Mouse (Mus musculus) right cerebral cortex, adult 2 months (tissue): Measurements from ENCODE around the gene Prrt1.
A peak's percentile ranks its signal among the peaks of the same experiment; 100 is the strongest.

Source experiments
- DNase-seq, 2 experiments: peaks; one replicate each; pipeline ENCODE4 v3.0.0; 2021 to 2022; ENCODE audit warnings: low spot score in 2 of 2

Gene Prrt1

DNA sequence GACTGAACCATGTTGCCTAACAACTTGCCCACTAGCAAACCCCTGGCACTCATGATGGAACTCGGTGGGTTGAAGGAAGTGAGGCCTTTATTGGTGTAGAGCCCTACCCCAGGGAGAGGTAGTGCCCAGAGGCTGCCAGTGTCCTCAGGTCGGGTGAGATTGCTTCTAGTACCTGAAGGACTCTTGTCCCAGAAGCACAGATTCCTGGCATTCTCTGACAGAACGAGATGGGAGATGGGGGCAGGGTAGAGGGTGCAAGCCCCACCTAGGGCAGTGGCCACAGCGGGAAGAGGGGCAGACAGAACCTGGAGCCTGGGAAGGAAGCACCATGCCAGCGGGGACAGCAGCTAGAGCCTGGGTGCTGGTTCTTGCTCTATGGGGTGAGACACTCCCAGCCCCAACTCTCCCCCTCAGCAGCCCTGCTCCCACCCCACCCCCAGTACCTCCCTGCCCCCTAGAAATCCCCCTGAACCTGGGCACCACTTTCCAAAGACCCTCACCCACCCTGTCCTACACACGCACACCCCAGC, 31.7 kb upstream of the Prrt1 start, which contains the start of gene Ager:
Ager (plus strand) TSS at position 297 of the 530 bp plus-strand sequence.
- no peak for DNase-seq

DNA sequence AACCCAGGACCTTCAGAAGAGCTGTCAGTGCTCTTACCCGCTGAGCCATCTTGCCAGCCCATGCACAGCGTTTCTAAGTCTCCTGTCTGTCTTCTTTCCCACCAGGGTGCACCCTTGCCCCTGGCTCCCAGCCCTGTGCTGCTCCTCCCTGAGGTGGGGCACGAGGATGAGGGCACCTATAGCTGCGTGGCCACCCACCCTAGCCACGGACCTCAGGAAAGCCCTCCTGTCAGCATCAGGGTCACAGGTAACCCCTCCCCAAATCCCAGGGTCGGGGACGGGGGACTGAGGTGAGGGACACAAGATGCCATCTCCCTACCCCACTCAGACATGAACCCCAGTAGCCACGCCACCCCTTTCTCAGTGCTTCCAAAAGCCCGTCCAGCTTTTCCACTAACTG, 29.4 kb upstream of the Prrt1 start:
- no peak for DNase-seq

- no peak for DNase-seq
Observed at GRCm38 (mm10) chr17:34601796-34602195, 27.5 kb upstream of the Prrt1 start.

DNA sequence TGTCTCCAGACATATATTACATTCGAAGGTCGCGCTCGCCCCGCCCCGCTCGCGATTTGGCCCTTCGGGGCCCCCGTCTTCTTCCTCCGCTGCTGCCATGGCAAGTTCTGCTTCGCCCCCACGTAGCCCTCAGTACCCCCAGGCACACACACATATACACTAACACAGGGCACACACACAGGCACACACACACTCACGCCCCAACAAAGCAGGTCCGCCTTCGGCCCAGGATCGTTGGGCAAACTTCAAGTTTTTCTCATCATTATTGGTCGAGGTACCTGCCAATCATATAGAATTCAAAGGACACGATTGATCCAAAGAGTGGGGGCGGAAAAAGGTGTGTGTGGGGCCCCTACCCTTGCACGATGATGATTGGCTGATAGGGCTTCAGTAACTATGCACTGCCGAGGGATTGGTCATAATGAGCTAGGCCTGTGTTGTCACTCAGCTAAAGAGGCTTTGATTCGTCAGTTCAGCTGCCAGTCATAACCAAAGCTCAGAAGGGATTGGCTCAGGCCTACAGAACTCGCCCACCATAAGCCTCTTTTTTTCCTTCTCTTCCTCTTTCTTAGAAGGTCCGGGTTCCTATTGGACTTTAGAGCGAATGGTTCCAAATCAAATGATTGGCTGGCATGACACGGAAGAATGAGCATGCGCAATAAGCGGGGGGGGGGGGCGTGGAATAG, 25.8 kb upstream of the Prrt1 start, which contains the start of gene Rnf5:
Rnf5 (minus strand) TSS at position 316 of the 686 bp plus-strand sequence.
- DNase-seq, result peak; percentile 99 to 100

GRCm38 (mm10) chr17:34604061-34604508, 25.2 kb upstream of the Prrt1 start, which contains the start of gene Agpat1:
Agpat1 (plus strand) TSS chr17:34604262.
- DNase-seq, result peak; percentile 95 to 97

GRCm38 (mm10) chr17:34604511-34605237, 24.7 kb upstream of the Prrt1 start:
- DNase-seq, result no peak

DNA sequence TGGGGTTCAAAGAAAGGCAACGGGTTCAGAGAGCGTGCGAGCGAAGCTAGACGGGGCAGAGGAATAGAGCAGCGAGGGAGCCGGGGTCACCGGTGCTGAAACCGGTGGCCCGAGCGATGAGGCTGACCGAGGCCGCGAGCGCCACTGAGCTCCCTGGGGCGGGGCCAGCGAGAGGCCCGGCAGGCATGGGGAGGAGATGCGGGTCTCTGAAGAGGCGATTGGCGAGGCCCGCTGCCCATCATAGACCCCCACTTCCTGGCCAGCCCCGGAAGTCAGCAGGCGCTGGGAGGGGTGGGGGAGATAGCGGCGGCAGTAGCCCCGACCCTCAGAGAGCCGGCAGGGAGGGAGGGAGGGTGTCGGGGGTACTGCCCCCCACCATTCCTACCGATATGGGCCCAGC, 23.7 kb upstream of the Prrt1 start:
- peak; percentile 99 for DNase-seq

GRCm38 (mm10) chr17:34606186-34607039, 22.9 kb upstream of the Prrt1 start:
- DNase-seq, result no peak

DNA sequence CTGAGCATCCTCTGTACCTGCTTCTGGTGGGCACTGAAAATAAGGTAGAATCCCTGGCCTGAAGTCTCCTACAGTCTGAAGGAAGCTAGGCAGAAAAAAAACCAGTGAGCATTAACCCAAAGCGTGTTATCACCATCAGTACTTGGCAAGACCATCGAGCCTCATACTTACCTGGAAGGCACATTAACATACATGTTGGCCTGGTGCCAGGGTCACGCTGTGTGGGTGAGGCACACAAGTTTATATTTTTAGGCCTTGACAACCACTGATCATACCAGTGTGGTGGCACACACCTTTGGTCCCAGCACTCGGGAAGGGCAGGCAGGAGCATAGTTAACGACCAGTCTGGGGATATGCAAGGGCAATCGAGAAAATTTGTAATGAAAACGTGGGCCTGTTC, 21.3 kb upstream of the Prrt1 start:
- DNase-seq, result no peak

DNA sequence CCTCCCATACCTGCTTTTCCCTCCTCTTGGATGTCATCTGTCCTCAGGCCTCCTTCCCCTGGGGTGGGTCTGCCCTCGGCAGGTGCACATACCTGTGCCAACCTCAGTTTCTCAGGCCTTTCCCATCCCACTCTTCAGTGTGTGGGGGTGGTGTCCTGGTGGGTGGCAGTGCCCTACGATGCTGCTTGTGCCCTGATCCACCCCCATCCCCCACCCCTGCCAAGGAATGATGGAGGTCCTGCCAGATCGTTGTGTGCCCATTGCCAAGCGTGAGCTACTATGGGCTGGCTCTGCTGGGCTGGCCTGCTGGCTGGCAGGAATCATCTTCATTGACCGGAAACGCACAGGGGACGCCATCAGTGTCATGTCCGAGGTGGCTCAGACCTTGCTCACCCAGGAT, 18.3 kb upstream of the Prrt1 start:
- DNase-seq, result no peak

GRCm38 (mm10) chr17:34613054-34613645, 16.2 kb upstream of the Prrt1 start:
- no peak for DNase-seq

DNA sequence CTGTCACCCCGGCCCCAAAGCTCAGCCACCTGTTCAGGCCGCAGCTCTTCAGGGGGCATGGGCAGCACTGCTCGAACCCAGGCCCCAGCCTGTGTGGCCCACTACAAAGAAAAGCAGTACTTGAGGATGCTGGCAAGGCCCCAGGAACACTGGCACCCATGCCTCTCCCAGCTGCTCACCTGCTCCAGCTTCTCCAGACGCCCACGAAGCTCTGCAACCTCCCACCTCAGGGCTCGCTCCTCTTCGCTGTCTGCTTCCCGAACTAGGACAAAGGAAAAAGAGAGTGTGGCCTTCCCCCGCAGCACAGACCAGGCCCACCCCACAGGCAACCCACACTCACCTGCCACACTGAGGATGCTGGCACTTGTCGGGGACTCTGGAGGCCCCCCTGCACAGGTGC, 15.5 kb upstream of the Prrt1 start:
- no peak for DNase-seq

- no peak for DNase-seq
Observed at GRCm38 (mm10) chr17:34615871-34616270, 13.5 kb upstream of the Prrt1 start, which contains the start of gene Egfl8. Egfl8 (minus strand) TSS chr17:34615971.

DNA sequence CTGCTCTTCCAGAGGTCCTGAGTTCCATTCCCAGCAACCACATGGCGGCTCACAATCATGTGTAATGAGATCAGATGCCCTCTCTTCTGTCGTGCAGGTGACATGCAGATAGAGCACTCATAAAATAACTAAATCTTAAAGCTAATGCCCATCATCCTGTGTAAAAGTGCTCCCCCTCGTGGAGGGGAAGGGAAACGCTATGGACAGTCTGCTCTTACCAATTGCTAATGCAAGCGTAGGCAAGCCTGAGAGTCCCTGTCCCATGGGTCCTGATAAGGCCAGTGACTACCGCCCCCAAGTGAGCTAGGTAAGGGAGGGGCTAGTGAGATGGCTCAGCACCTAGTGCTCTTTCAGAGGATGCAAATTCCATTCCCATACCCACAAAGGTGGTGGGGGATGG, 10.3 kb upstream of the Prrt1 start:
- peak; percentile 76 to 78 for DNase-seq

DNA sequence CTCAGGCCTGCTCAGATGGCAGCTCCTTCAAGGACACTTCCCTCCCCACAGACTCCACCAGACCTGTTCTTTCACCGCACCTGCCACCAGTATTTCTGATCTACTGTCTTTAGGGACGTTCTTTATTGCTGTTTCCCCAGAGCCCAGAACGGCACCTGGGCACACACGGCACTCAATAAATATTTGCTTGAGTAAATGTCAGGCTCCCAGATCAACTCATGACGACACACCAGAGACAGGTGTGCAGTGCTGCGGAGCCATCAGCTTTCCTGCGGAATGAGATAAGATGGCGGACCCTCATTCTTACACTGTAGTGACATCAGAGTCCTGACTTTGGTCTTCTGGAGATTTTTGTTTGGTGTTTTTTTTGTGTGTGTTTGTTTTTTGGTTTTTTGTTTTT, 8.3 kb upstream of the Prrt1 start:
- no peak for DNase-seq

GRCm38 (mm10) chr17:34623161-34623560, 6.2 kb upstream of the Prrt1 start:
- no peak for DNase-seq

GRCm38 (mm10) chr17:34624981-34625380, 4.4 kb upstream of the Prrt1 start:
- no peak for DNase-seq

DNA sequence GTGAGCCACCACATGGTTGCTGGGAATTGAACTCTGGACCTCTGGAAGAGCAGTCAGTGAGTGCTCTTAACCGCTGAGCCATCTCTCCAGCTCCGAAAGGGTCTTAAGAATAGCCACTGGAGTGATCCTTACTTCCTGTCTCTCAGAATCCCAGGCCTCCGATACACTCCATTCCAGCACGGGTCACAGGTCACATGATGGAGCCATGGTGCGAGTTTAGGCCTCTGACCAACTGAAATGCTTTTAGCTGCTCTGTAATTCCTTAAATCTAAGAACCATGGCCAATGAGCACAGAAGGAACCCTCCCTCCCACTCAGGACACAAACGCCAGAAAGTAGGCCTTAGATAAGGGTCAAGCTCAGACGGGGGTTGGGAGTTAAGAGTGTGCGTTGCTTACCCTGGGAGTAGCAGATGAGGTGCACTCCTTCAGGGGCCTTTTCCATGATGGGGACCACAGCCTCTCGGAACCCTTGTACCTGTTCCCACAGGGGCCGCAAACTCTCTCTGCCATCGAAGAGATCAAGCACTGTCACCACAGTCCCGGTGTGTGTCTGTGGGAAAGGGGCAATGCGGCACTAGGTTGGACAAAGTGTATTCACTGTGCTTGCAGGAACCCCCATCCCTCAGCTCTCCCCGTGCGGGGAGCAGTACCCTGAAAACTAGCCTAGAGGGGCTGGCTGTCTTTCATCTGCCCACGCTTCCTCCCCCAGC, 3.1 kb upstream of the Prrt1 start:
- no peak for DNase-seq

GRCm38 (mm10) chr17:34626773-34627092, 2.6 kb upstream of the Prrt1 start:
- peak in 1 of 2 experiments; percentile 65 for DNase-seq

GRCm38 (mm10) chr17:34627093-34627942, 2.0 kb upstream of the Prrt1 start:
- peak; percentile 84 to 87 for DNase-seq
